Mouse (Mus musculus) erythroblast, embryonic 14.5 days (primary cell): ENCODE results near the gene Cacna1c.

ENCODE experiments used
- GATA1 ChIP-seq: IDR thresholded peaks from 2 replicates; pipeline ENCODE4 v1.6.1; 2012; ENCODE audit warnings: low read length, inconsistent platforms, mixed read lengths
- TAL1 ChIP-seq: IDR thresholded peaks from 3 replicates; pipeline ENCODE4 v1.6.1; 2012; ENCODE audit warnings: low read length, inconsistent platforms, mixed read lengths

DNA sequence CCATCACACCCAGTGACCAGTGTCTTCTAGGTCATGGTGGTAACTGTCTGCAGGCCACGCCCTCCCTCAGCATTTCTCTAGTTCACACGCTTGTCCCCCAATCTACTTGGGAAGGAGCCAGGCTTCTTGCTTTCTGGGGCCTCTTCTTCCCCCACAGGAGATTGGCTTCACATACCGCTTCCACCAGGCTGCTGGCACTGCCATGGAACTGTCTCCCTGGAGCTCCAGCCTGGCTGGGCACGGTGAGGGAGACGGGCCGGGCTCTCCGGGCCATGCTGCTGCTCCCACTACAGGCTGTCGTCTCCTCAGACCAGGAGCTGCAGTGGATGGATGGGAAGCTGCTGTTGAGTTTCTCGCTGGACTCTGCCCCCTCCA is 600.5 kb downstream of the Cacna1c start:
- no peak for TF ChIP-seq TAL1
- no peak for TF ChIP-seq GATA1
